Mouse (Mus musculus) small intestine, adult 2 months (tissue): Measurements from ENCODE around the gene Bcl2. TPM values are rescaled to one million over a fixed set of nuclear protein-coding genes. Genes with fewer than 3 reads are reported as not detected.

Source experiments
- H3K27ac ChIP-seq: fragments of 200-500 bp; 2 replicates; pipeline ENCODE4 v1.5.1; 2012; ENCODE audit warnings: low read depth, low read length, control low read depth, inconsistent platforms; ENCODE audit not compliant: insufficient read depth
- H3K27me3 ChIP-seq: fragments of 200-500 bp; 2 replicates; pipeline ENCODE4 v1.6.1; 2012; ENCODE audit warnings: mild to moderate bottlenecking, moderate library complexity, low read length, inconsistent platforms; ENCODE audit not compliant: control insufficient read depth, insufficient read depth
- H3K36me3 ChIP-seq: fragments of 200-500 bp; 2 replicates; pipeline ENCODE4 v1.6.1; 2012; ENCODE audit warnings: mild to moderate bottlenecking, low read length, control low read depth, inconsistent platforms; ENCODE audit not compliant: control insufficient read depth, insufficient read depth
- H3K4me1 ChIP-seq: fragments of 200-500 bp; 2 replicates; pipeline ENCODE4 v1.6.1; 2012; ENCODE audit warnings: low read length, inconsistent platforms, mixed read lengths; ENCODE audit not compliant: control insufficient read depth, insufficient read depth, insufficient read length
- H3K4me3 ChIP-seq: fragments of 200-500 bp; 2 replicates; pipeline ENCODE4 v1.5.1; 2012; ENCODE audit warnings: low read depth, mild to moderate bottlenecking, control low read depth, inconsistent platforms, low read length, moderate library complexity
- CTCF ChIP-seq: fragments of 200-500 bp; IDR thresholded peaks from 2 replicates; pipeline ENCODE4 v1.5.1; 2012; ENCODE audit warnings: low read depth, mild to moderate bottlenecking, control low read depth, inconsistent platforms, low read length, moderate library complexity, mixed read lengths; ENCODE audit not compliant: insufficient replicate concordance, insufficient read length; ENCODE audit errors: extremely low read depth
- POLR2A ChIP-seq: fragments of 200-500 bp; IDR thresholded peaks from 2 replicates; pipeline ENCODE4 v1.6.1; 2012; ENCODE audit warnings: low read depth, mild to moderate bottlenecking, control low read depth, inconsistent platforms, low read length, moderate library complexity
- WGBS: fragments of 180-500 bp; shearing (Covaris S2); methylation state at CpG from one replicate; pipeline ENCODE4 v1.1.7; 2018; 5-methylcytosine and 5-hydroxymethylcytosine counted together
- polyA plus RNA-seq: library from polyadenylated mRNA; depleted of rRNA; stranded (reverse); fragments of >200 nt; gene quantifications from 2 replicates; pipeline ENCODE4 v1.2.3, GENCODE M21; 2012

Bcl2 gene
- polyA plus RNA-seq, 1 experiment: 1.5 TPM

GRCm38 (mm10) chr1:106602941-106603340, 111.1 kb downstream of the Bcl2 start:
- Histone ChIP-seq H3K27me3 (no peaks in the 10 kb centered on the region), H3K36me3 (no peaks in the 10 kb centered on the region), H3K4me3 (no peak overlapping the region), H3K27ac (no peak overlapping the region), H3K4me1 (no peaks in the 10 kb centered on the region)
- no peak for TF ChIP-seq CTCF
- no peak for TF ChIP-seq POLR2A
- 60% methylated on average over 6 of the region's 6 CpGs for WGBS

- no peak overlapping the region for H3K4me3 ChIP-seq
- H3K27me3 ChIP-seq: no peaks in the 10 kb centered on the region
- no peak overlapping the region for H3K27ac ChIP-seq
- H3K4me1 ChIP-seq: no peaks in the 10 kb centered on the region
- H3K36me3 ChIP-seq: no peaks in the 10 kb centered on the region
- WGBS: 47% methylated on average over 5 of the region's 5 CpGs
- TF ChIP-seq CTCF: no peak
- no peak for TF ChIP-seq POLR2A
Observed at GRCm38 (mm10) chr1:106602536-106602935, 111.5 kb downstream of the Bcl2 start.

- H3K27ac ChIP-seq: no peak overlapping the region
- no peaks in the 10 kb centered on the region for H3K27me3 ChIP-seq
- H3K4me1 ChIP-seq: no peaks in the 10 kb centered on the region
- TF ChIP-seq CTCF: no peak
- no peak for TF ChIP-seq POLR2A
- H3K36me3 ChIP-seq: no peaks in the 10 kb centered on the region
- H3K4me3 ChIP-seq: no peak overlapping the region
- 88% methylated on average over 4 of the region's 4 CpGs for WGBS
Observed at GRCm38 (mm10) chr1:106601247-106601646, 112.8 kb downstream of the Bcl2 start.

GRCm38 (mm10) chr1:106600841-106601240, 113.2 kb downstream of the Bcl2 start:
- Histone ChIP-seq H3K36me3 (no peaks in the 10 kb centered on the region), H3K27ac (no peak overlapping the region; the same call in 1 of the 2 replicates), H3K4me3 (no peak overlapping the region), H3K4me1 (peaks cover 2% of the 10 kb centered on the region; the same call in 1 of the 2 replicates), H3K27me3 (no peaks in the 10 kb centered on the region)
- no peak for TF ChIP-seq CTCF
- TF ChIP-seq POLR2A: no peak
- WGBS: 84% methylated on average over 5 of the region's 5 CpGs

GRCm38 (mm10) chr1:106598292-106598583, 115.8 kb downstream of the Bcl2 start:
- Histone ChIP-seq H3K4me1 (peaks cover 2% of the 10 kb centered on the region; the same call in 1 of the 2 replicates), H3K4me3 (no peak overlapping the region), H3K27me3 (no peaks in the 10 kb centered on the region), H3K36me3 (no peaks in the 10 kb centered on the region), H3K27ac (no peak overlapping the region)
- 95% methylated on average over 2 of the region's 2 CpGs for WGBS
- TF ChIP-seq POLR2A (no peak), CTCF (no peak)

- Histone ChIP-seq H3K4me3 (no peak overlapping the region), H3K27me3 (no peaks in the 10 kb centered on the region), H3K27ac (no peak overlapping the region), H3K4me1 (peaks cover 2% of the 10 kb centered on the region; the same call in 1 of the 2 replicates), H3K36me3 (no peaks in the 10 kb centered on the region)
- TF ChIP-seq CTCF: no peak
- TF ChIP-seq POLR2A: no peak
- 87% methylated on average over 5 of the region's 5 CpGs for WGBS
Observed at GRCm38 (mm10) chr1:106597575-106598291, 116.3 kb downstream of the Bcl2 start.

GRCm38 (mm10) chr1:106596380-106596779, 117.7 kb downstream of the Bcl2 start:
- peaks cover 2% of the 10 kb centered on the region; the same call in 1 of the 2 replicates for H3K4me1 ChIP-seq
- H3K4me3 ChIP-seq: no peak overlapping the region
- no peaks in the 10 kb centered on the region for H3K27me3 ChIP-seq
- no peaks in the 10 kb centered on the region for H3K36me3 ChIP-seq
- 34% methylated on average over 1 of the region's 1 CpGs for WGBS
- no peak overlapping the region; the same call in 1 of the 2 replicates for H3K27ac ChIP-seq
- TF ChIP-seq POLR2A (no peak), CTCF (no peak)

GRCm38 (mm10) chr1:106595286-106595885, 118.7 kb downstream of the Bcl2 start:
- Histone ChIP-seq H3K4me3 (no peak overlapping the region), H3K27me3 (no peaks in the 10 kb centered on the region), H3K27ac (no peak overlapping the region), H3K4me1 (peaks cover 6% of the 10 kb centered on the region; the same call in 1 of the 2 replicates), H3K36me3 (no peaks in the 10 kb centered on the region)
- TF ChIP-seq POLR2A (no peak), CTCF (no peak)
- 81% methylated on average over 6 of the region's 6 CpGs for WGBS
